Mouse (Mus musculus) stomach, embryonic 14.5 days (tissue): ENCODE results near the gene Prmt2. TPM values are rescaled to one million over a fixed set of nuclear protein-coding genes. Genes with fewer than 3 reads are reported as not detected.
A peak's percentile ranks its signal among the peaks of the same experiment; 100 is the strongest.

Experiments
- ATAC-seq: fragments of 200-750 bp; cut with Nextera tagmentation; 2 replicates; pipeline ENCODE4 v1.8.0; 2017; ENCODE audit warnings: low read depth, moderate TSS enrichment; ENCODE audit not compliant: insufficient number of reproducible peaks, insufficient read depth, low FRiP score
- H3K27ac ChIP-seq: fragments of 300-500 bp; sonication (generic); 2 replicates; pipeline ENCODE4 v1.5.1; 2014; ENCODE audit warnings: mild to moderate bottlenecking, low read length, moderate library complexity, mixed read lengths
- H3K27me3 ChIP-seq: fragments of 300-500 bp; sonication (generic); 2 replicates; pipeline ENCODE4 v1.6.1; 2014; ENCODE audit warnings: low read length, control low read depth, mixed read lengths; ENCODE audit not compliant: control insufficient read depth, insufficient read depth
- H3K36me3 ChIP-seq: fragments of 300-500 bp; sonication (generic); 2 replicates; pipeline ENCODE4 v1.6.1; 2014; ENCODE audit warnings: mild to moderate bottlenecking, control low read depth, low read length, moderate library complexity, mixed read lengths; ENCODE audit not compliant: control insufficient read depth, insufficient read depth
- H3K4me1 ChIP-seq: fragments of 300-500 bp; sonication (generic); 2 replicates; pipeline ENCODE4 v1.6.1; 2014; ENCODE audit warnings: low read length, control low read depth, mixed read lengths; ENCODE audit not compliant: control insufficient read depth, insufficient read depth
- H3K4me2 ChIP-seq: fragments of 300-500 bp; sonication (generic); replicated peaks from 2 replicates; pipeline ENCODE4 v1.6.1; 2014; ENCODE audit warnings: low read depth, low read length, control low read depth
- H3K4me3 ChIP-seq: fragments of 300-500 bp; sonication (generic); 2 replicates; pipeline ENCODE4 v1.5.1; 2014; ENCODE audit warnings: low read depth, low read length, control low read depth
- H3K9ac ChIP-seq: fragments of 300-500 bp; sonication (generic); replicated peaks from 2 replicates; pipeline ENCODE4 v1.6.1; 2014; ENCODE audit warnings: low read depth, mild to moderate bottlenecking, control low read depth, low read length, moderate library complexity, mixed read lengths
- H3K9me3 ChIP-seq: fragments of 300-500 bp; sonication (generic); 2 replicates; pipeline ENCODE4 v1.6.1; 2016; ENCODE audit warnings: low read depth, low read length, control low read depth; ENCODE audit not compliant: control insufficient read depth
- WGBS: fragments of 180-500 bp; shearing (Covaris S2); extraction: QIAGEN DNeasy Blood & Tissue Kit; methylation state at CpG from one replicate; pipeline ENCODE4 v1.1.7; 2014; 5-methylcytosine and 5-hydroxymethylcytosine counted together
- polyA plus RNA-seq: library from polyadenylated mRNA; unstranded; fragments of >200 nt; fragmentation: Nextera tagmentation; extraction: Ambion mirVana; gene quantifications from 2 replicates; pipeline ENCODE4 v1.2.1, GENCODE M21; 2014

The Prmt2 gene
- polyA plus RNA-seq, 1 experiment from 2014 or later = 61.4 TPM

- H3K9ac ChIP-seq = no peak overlapping the region
- peaks cover 22% of the 10 kb centered on the region; the same call in 1 of the 2 replicates for H3K36me3 ChIP-seq
- 96% methylated on average over 7 of the region's 7 CpGs for WGBS
- ATAC-seq = no peak
- no peaks in the 10 kb centered on the region for H3K4me1 ChIP-seq
- H3K9me3 ChIP-seq = peaks cover 9% of the 10 kb centered on the region; the same call in 1 of the 2 replicates
- H3K27me3 ChIP-seq = no peaks in the 10 kb centered on the region
- H3K4me3 ChIP-seq = no peak overlapping the region
- no peak overlapping the region for H3K27ac ChIP-seq
- H3K4me2 ChIP-seq = no peak overlapping the region
These were observed 26.9 kb downstream of the Prmt2 start for GRCm38 (mm10) chr10:76210806-76211205.

DNA sequence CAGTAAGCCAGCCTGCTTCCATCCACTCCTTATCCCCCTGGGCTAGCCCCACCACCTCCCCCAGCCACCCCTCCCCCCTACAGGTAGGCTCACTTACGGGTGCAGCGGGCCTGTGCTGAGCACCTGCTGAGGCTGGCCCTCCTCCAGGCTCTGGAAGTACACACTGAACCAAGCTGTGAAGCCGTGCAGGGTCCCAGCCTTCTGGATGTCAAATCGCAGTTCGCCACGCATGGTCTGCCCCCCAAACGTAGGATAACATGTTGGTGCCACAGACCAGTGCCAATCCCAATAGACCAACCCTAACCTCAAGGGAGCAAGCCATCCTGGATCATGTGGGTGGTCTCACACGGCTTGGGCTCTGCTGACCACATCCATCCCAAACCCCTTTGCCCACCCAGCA lies 28.4 kb downstream of the Prmt2 start:
- ATAC-seq = no peak
- Histone ChIP-seq H3K27ac (no peak overlapping the region), H3K9me3 (peaks cover under 1% of the 10 kb centered on the region; the same call in 1 of the 2 replicates), H3K27me3 (no peaks in the 10 kb centered on the region), H3K9ac (no peak overlapping the region), H3K4me3 (no peak overlapping the region), H3K4me1 (no peaks in the 10 kb centered on the region), H3K36me3 (peaks cover 8% of the 10 kb centered on the region; the same call in 1 of the 2 replicates), H3K4me2 (no peak overlapping the region)
- WGBS = 91% methylated on average over 8 of the region's 8 CpGs

DNA sequence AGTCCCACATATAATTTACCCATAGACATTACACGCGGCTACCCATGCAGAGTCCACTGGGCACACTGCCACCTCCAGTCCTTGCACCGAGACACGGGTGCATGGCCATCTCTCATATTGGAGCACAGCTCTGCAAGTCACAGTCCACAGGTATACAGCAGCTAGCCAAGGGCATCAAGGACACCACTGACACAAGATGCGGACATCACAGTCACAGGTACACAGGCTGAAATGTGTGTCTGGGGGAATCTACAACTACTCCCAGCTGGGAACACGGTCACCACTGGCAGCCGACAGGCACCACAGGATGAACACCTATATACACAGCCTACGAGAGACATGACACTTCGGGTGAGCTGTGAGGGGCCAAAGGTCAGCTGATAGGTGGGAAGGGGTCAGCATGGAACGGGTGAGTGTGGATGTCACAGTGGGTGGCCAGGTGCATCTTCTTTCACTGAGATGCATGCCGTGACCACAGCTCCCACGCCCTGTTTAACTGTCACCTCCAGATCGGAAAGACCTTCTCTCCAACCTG lies 30.3 kb downstream of the Prmt2 start:
- H3K4me2 ChIP-seq = no peak overlapping the region
- ATAC-seq = no peak
- H3K9me3 ChIP-seq = no peaks in the 10 kb centered on the region
- no peak overlapping the region for H3K27ac ChIP-seq
- H3K27me3 ChIP-seq = no peaks in the 10 kb centered on the region
- no peak overlapping the region for H3K9ac ChIP-seq
- no peak overlapping the region for H3K4me3 ChIP-seq
- 86% methylated on average over 13 of the region's 13 CpGs for WGBS
- no peaks in the 10 kb centered on the region for H3K4me1 ChIP-seq
- peaks cover 7% of the 10 kb centered on the region; the same call in 1 of the 2 replicates for H3K36me3 ChIP-seq

DNA sequence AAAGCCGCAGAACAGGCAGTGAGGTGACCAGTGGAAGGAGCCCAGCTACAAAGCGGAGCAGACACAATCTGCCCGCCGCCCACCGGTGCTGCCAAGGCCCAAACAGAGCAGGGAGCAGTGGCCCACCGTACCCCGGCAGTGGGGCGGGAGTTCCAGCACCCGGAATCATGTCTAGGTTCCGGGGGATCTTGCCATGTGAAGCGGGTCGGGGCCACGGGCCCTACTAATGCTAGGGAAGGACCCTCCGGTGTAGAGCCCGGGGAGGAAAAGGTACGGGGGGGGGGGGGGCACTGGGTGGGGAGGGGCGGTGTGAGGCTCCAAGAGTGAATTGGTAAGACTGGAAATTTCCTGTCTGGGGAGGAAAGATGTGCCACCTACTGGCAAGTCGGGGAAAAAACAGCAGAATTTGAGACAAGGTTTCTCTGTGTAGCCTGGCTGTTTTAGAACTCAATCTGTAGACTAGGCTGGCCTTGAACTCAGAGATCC lies 33.8 kb downstream of the Prmt2 start:
- Histone ChIP-seq H3K9me3 (no peaks in the 10 kb centered on the region), H3K4me2 (peak overlapping the region; percentile 46), H3K36me3 (peaks cover 2% of the 10 kb centered on the region; the same call in 1 of the 2 replicates), H3K27ac (no peak overlapping the region), H3K4me3 (peak overlapping the region; percentile 28; the same call in 1 of the 2 replicates), H3K4me1 (no peaks in the 10 kb centered on the region), H3K9ac (no peak overlapping the region; the same call in 1 of the 2 replicates), H3K27me3 (no peaks in the 10 kb centered on the region)
- ATAC-seq = 0 out of 2 replicates have a peak, but pooled peaks have one; percentile 44
- WGBS = 17% methylated on average over 17 of the region's 18 CpGs

- WGBS = 20% methylated on average over 7 of the region's 7 CpGs
- no peak overlapping the region for H3K4me2 ChIP-seq
- no peak for ATAC-seq
These were observed 35.7 kb downstream of the Prmt2 start for GRCm38 (mm10) chr10:76201978-76202377.

DNA sequence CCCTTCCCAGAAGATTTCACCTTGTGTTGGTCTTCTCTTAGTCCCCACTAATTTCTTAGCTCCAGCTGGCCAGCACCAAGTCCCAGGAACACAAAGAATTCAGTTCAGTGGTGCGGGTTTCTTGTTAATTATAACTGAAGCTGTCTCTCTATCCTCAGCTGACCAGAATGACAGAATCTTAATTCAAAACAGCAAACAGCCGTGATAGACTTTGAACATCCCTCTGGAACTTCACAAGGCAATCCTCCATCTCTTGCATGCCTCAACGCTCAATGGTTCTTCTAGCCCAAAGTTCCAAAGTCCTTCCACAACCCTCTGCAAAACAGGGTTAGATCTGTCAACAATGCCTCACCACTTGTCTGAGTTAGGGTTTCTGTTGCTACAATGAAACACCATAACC lies 36.2 kb downstream of the Prmt2 start:
- no peak for ATAC-seq
- H3K9me3 ChIP-seq = no peaks in the 10 kb centered on the region
- 84% methylated on average over 3 of the region's 3 CpGs for WGBS

More at GRCm38 (mm10) chr10:76201978-76202377, 35.7 kb downstream of the Prmt2 start:
- Histone ChIP-seq H3K9ac (no peak overlapping the region), H3K27me3 (no peaks in the 10 kb centered on the region), H3K4me1 (no peaks in the 10 kb centered on the region), H3K9me3 (no peaks in the 10 kb centered on the region), H3K4me3 (no peak overlapping the region), H3K36me3 (no peaks in the 10 kb centered on the region), H3K27ac (no peak overlapping the region)

DNA sequence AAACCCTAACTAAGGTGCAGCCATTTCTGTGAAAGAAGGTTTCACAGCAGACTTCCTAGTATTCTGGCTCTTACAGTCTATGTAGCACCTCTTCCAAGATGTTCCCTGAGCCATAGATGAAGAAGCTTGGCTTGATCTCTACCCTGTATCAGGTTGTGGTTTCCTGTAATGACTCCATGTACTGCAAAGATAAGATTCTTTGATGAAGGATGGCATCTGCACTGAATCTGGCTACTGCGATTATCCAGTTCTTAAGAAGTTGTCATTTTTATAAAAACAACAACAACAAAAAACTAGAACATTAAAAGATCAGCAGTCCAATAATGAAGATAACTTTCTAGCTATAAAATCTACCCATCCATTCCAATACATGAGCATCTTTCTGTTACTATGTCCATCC lies 49.7 kb downstream of the Prmt2 start:
- Histone ChIP-seq H3K27me3 (no peaks in the 10 kb centered on the region), H3K4me2 (no peak overlapping the region), H3K9ac (no peak overlapping the region), H3K9me3 (no peaks in the 10 kb centered on the region), H3K4me3 (no peak overlapping the region), H3K27ac (no peak overlapping the region), H3K4me1 (no peaks in the 10 kb centered on the region), H3K36me3 (no peaks in the 10 kb centered on the region)
- WGBS = 94% methylated on average over 1 of the region's 1 CpGs
- no peak for ATAC-seq

More for the DNA sequence above, 36.2 kb downstream of the Prmt2 start:
- no peak overlapping the region for H3K4me2 ChIP-seq
- no peaks in the 10 kb centered on the region for H3K36me3 ChIP-seq
- no peaks in the 10 kb centered on the region for H3K4me1 ChIP-seq
- H3K27me3 ChIP-seq = no peaks in the 10 kb centered on the region
- no peak overlapping the region for H3K9ac ChIP-seq
- H3K4me3 ChIP-seq = no peak overlapping the region
- no peak overlapping the region for H3K27ac ChIP-seq

GRCm38 (mm10) chr10:76185216-76185615 lies 52.4 kb downstream of the Prmt2 start:
- 76% methylated on average over 4 of the region's 4 CpGs for WGBS
- no peak overlapping the region for H3K4me2 ChIP-seq

DNA sequence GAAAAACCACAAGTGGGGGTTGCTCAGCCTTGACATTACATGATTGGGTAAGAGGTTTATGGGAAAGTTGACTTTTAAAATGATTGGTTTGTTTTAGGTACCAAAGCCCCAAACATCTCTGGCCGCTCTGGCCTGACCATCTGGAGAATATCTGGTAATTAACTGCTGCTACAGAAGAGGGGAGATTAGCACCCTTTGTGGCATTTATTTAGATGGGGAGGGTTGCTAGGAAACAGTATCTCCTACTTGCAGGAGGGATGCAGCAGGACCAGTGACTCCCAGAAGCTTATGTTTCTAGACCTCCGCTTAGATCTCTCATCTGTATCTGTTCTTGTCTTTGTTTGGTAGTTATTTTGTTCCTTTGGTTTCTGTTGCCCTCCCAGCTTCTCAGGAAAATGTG lies 62.8 kb downstream of the Prmt2 start:
- no peaks in the 10 kb centered on the region for H3K9me3 ChIP-seq
- H3K4me2 ChIP-seq = no peak overlapping the region
- no peak overlapping the region for H3K27ac ChIP-seq
- no peak overlapping the region for H3K4me3 ChIP-seq
- no peaks in the 10 kb centered on the region for H3K27me3 ChIP-seq
- no peak overlapping the region for H3K9ac ChIP-seq
- WGBS = 48% methylated on average over 2 of the region's 2 CpGs
- H3K36me3 ChIP-seq = no peaks in the 10 kb centered on the region
- H3K4me1 ChIP-seq = no peaks in the 10 kb centered on the region
- no peak for ATAC-seq

More at GRCm38 (mm10) chr10:76185216-76185615, 52.4 kb downstream of the Prmt2 start:
- Histone ChIP-seq H3K9ac (no peak overlapping the region), H3K27ac (no peak overlapping the region), H3K36me3 (no peaks in the 10 kb centered on the region), H3K4me1 (no peaks in the 10 kb centered on the region), H3K27me3 (no peaks in the 10 kb centered on the region), H3K4me3 (no peak overlapping the region), H3K9me3 (no peaks in the 10 kb centered on the region)
- no peak for ATAC-seq
